ENCODE assay signal across 16 mouse cellular contexts in genomic region chr1:135271371-135271770, GRCm38 (mm10). TPM values are rescaled to one million over a fixed set of nuclear protein-coding genes. Genes with fewer than 3 reads are reported as not detected.
DNase-seq lines count a peak whose midpoint lies in the region.
"Had no signal": no experiment of that assay in that cellular context is flagged by ENCODE, and none has a peak within 500 bp of the region (broad histone marks: within the 10 kb centered on the region; RNA-seq: fewer than 3 reads in every experiment).

No protein-coding gene starts in this region.

- peak; percentile 90 for DNase-seq in brain, adult 2 months (ENCODE audit: low read depth, low spot score)
- peak; percentile 86 for DNase-seq in cerebellum, adult 11-12 months
- DNase-seq in cerebellum, adult 9-10 months, result peak; percentile 90
- DNase-seq in cerebellum, postnatal 25 days, result peak; percentile 79 to 82
- DNase-seq in right cerebral cortex, postnatal 10 days (ENCODE audit: low spot score in 2 of 2), result no peak
- DNase-seq in layer of hippocampus, postnatal 14 days (ENCODE audit: low spot score in 2 of 2), result no peak
- DNase-seq in urinary bladder, postnatal 25 days (ENCODE audit: low spot score), result no peak
- DNase-seq: adrenal gland, adult 2 months; adrenal gland, postnatal 25 days; embryo, embryonic 11 days; gastrocnemius, postnatal 36 days; heart, adult 11 months; heart, postnatal 4 days; kidney, adult 11 months had no signal

RNA-seq across cellular contexts. Expression of gene Rnpep, which starts 12.5 kb away (rescaled TPM):
- 10 to 100 TPM; 52.5 to 57.8 TPM for total RNA-seq in layer of hippocampus, postnatal 14 days (2021)

RNA-seq across cellular contexts. Expression of gene Elf3, which starts 13.0 kb away (rescaled TPM):
- not detected for total RNA-seq in layer of hippocampus, postnatal 14 days (2021)
- total RNA-seq: common myeloid progenitor, adult 5-6 weeks; gastrocnemius, postnatal 36 days had no signal

RNA-seq across cellular contexts. Expression of gene Timm17a, which starts 42.2 kb away (rescaled TPM):
- total RNA-seq in layer of hippocampus, postnatal 14 days (2021), result 100 to 1,000 TPM; 169 to 172 TPM

RNA-seq across cellular contexts. Expression of gene Lmod1, which starts 53.2 kb away (rescaled TPM):
- under 1 TPM; 0.50 to 0.53 TPM for total RNA-seq in layer of hippocampus, postnatal 14 days (2021)
- total RNA-seq: CH12.LX; common myeloid progenitor, adult 5-6 weeks had no signal

Comparison
In these comparisons a context has a peak if more than half of its experiments do, and no peak if none do; other contexts are left out.
1. DNase-seq: peak in brain, adult 2 months (single experiment), cerebellum, adult 11-12 months (single experiment), cerebellum, adult 9-10 months (single experiment) and cerebellum, postnatal 25 days (2 of 2); none in right cerebral cortex, postnatal 10 days (0 of 2), layer of hippocampus, postnatal 14 days (0 of 2) and urinary bladder, postnatal 25 days (single experiment).